Mouse (Mus musculus): ENCODE results near the gene Zfp975. TPM values are rescaled to one million over a fixed set of nuclear protein-coding genes. Genes with fewer than 3 reads are reported as not detected.
A peak's percentile ranks its signal among the peaks of the same experiment; 100 is the strongest.
"Not testable (repeated sequence)": the region's sequence is repeated elsewhere in the genome, so short reads cannot be mapped to it uniquely, and the experiment has no call there.

Zfp975 gene
- 6.6 and 7.4 TPM in 2 replicates for total RNA-seq (2021)
- long read RNA-seq, partial matches to known transcripts = 0 of 4 reads
- long read RNA-seq, other reads (novel, unspliced or antisense) = 2 of 4 reads

GRCm38 (mm10) chr7:42692362-42693158 lies at the start of gene Zfp975:
TSS of gene Zfp975 (minus strand) at chr7:42692742.
- peak; percentile 79 for DNase-seq

GRCm38 (mm10) chr7:42738536-42739210 lies 46.1 kb upstream of the Zfp975 start:
- no peak for DNase-seq

GRCm38 (mm10) chr7:42726917-42727316 lies 34.4 kb upstream of the Zfp975 start, which contains the start of gene Gm17067:
TSS of gene Gm17067 (minus strand) at chr7:42727017.
- not testable (repeated sequence) for DNase-seq

GRCm38 (mm10) chr7:42693251-42693650 lies 709 bp upstream of the Zfp975 start:
- peak; percentile 1 for DNase-seq

GRCm38 (mm10) chr7:42680081-42680480 lies 12.5 kb downstream of the Zfp975 start:
- not testable (repeated sequence) for DNase-seq

GRCm38 (mm10) chr7:42679646-42680045 lies 12.9 kb downstream of the Zfp975 start:
- not testable (repeated sequence) for DNase-seq

GRCm38 (mm10) chr7:42660140-42660539 lies 32.4 kb downstream of the Zfp975 start:
- DNase-seq = not testable (repeated sequence)

- DNase-seq = not testable (repeated sequence)
These were observed 37.3 kb downstream of the Zfp975 start for GRCm38 (mm10) chr7:42655211-42655610.

GRCm38 (mm10) chr7:42643120-42643620 lies 49.4 kb downstream of the Zfp975 start:
- DNase-seq = not testable (repeated sequence)

GRCm38 (mm10) chr7:42642152-42643115 lies 50.1 kb downstream of the Zfp975 start, which contains the start of gene Zfp976:
TSS of gene Zfp976 (minus strand) at chr7:42642588.
- DNase-seq = peak; percentile 70

- not testable (repeated sequence) for DNase-seq
These were observed 61.5 kb downstream of the Zfp975 start for GRCm38 (mm10) chr7:42631031-42631430.

Other genes starting within 250 kb of the Zfp975 start
- not detected in 2 replicates for gene 4933421I07Rik, start 244.6 kb downstream of the Zfp975 start, total RNA-seq (2021)
- gene Zfp141, start 187.0 kb downstream of the Zfp975 start, total RNA-seq (2021) = 14.1 and 16.8 TPM in 2 replicates
- gene Gm21028, start 114.2 kb downstream of the Zfp975 start, total RNA-seq (2021) = not detected in 2 replicates
- 1.1 and 1.6 TPM in 2 replicates for gene Zfp977, start 100.2 kb downstream of the Zfp975 start, total RNA-seq (2021)
- gene Zfp976, start 50.2 kb downstream of the Zfp975 start, total RNA-seq (2021) = 6.4 and 7.0 TPM in 2 replicates
- 0.24 TPM in 1 of 2 replicates, not detected in the other for gene Gm17067, start 34.3 kb upstream of the Zfp975 start, total RNA-seq (2021)
- not detected in 2 replicates for gene Vmn2r62, start 100.8 kb upstream of the Zfp975 start, total RNA-seq (2021)
- gene Gm2381, start 174.5 kb upstream of the Zfp975 start, total RNA-seq (2021) = 0.30 and 0.43 TPM in 2 replicates
- gene Vmn2r63, start 241.1 kb upstream of the Zfp975 start, total RNA-seq (2021) = not detected in 2 replicates

All from adrenal gland, postnatal 25 days (tissue).